Mouse (Mus musculus) embryo, embryonic 11.5 days (tissue): ENCODE measurements around the gene Abca16.

ENCODE experiments used
- DNase-seq: peaks from one replicate; pipeline ENCODE4 v3.0.0-alpha.2; 2012; ENCODE audit warnings: low read depth, low spot score

Abca16 gene

DNA sequence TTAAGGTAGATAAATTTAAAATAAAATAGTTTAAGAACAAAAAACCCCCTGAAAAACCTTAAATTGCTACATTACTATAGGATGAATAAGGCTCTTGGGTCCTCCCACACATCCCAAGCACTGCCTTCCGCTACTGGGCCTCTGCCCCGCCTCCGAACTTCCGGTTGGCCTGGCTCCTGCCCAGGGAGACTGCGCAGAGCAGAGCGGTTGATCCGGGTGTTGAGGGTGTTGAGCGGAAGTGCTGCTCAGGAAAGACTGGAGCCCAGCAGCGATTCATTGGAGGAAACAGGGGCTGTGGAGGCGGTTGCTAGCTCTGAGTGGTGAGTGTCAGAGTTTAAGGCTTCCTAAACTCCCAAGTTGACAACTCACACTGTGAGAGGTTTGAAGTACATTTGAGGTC, at the start of gene Abca16:
Gene Abca16 (plus strand): TSS at position 201 of the 400 bp plus-strand sequence.
- no peak for DNase-seq

- peak; percentile 11 for DNase-seq
Measured at GRCm38 (mm10) chr7:120361159-120361558, 48.3 kb upstream of the Abca16 start.

- DNase-seq: no peak
Measured at GRCm38 (mm10) chr7:120412391-120412790, 2.9 kb downstream of the Abca16 start.

DNA sequence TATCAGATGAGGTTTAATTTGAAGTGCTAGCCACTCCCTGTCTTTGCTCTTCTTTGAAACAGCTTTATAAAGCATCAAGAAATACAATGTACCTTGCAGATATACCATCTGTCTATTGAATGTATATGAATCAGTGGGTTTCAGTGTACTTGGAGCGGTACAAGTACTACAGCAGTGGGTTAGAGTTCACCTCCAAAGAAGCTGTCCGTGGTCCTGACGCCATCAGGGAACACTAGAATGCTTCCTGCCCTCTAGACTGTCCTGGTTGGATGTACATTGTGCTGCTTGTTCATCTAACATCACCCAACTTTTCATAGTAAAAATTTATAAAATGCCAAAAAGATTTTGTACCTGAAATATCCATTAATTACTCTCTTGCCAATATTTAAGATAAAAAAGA, 17.2 kb downstream of the Abca16 start:
- peak; percentile 31 for DNase-seq

DNA sequence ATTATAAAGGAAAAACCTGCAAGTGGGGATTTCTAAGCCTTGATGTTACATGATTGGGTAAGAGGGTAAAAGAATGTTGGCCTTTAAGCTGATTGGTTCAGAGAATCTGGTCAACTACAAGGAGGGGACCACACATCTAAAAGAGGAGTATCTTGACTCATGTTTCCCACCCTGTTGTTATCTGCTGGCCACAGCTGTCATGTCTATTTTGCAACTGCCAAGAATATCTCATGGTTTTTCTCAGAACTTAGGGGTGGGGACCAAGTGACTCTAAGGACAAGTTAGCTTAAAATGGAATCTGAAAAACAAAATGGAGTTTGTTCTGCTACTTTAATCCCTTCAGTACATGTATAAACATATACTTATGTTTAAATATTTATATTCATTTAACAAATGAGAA, 22.0 kb downstream of the Abca16 start:
- no peak for DNase-seq

DNA sequence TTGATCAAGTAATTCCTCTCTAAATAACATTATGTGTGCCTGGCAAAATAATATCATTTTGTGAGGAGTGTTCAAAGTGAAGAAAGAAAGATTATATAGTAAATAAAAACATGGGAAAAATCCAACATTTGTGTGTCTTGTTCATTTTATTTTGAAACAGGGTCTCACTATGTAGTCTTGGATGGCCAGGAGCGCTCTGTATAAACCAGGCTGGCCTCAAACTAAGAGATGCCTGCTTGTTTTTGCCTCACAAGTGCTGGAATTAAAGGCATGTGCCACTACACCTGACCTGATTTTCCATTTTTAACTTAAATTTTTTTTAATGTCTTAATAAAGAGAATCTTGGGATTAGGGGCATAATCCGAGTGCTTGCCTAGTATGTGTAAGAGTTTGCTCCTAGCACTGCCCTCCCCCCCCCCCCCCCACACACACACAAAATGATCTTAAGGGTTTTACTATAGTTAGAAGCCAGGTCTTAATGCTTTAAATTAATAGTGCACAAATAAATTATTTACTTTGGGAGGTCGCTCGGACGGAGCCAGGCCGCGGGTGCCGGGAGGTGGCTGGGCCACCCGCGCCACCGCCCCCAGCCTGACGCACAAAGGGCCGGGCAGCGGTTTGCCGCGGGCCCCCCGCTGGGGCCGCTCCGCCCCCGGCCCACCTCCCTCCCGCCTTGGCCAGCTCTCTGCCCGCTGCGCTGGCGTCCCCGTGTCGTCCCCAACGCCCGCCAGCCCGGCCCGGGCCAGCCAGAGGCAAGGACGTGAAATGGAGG, 94.6 kb downstream of the Abca16 start:
- DNase-seq: peak; percentile 3

DNA sequence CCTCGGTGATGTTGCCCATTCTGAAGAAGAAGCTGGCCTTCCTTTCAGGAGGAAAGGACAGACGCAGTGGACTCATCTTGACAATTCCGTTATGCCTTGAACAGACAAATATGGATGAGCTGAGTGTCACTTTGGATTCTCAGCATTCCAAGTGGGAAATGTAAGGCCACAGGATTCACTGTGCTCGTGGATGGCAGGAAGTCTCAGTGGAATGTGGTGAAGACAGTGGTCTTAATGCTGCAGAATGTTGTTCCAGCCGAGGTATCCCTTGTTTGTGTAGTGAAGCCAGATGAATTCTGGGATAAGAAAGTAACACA, 95.2 kb downstream of the Abca16 start:
- no peak for DNase-seq

DNA sequence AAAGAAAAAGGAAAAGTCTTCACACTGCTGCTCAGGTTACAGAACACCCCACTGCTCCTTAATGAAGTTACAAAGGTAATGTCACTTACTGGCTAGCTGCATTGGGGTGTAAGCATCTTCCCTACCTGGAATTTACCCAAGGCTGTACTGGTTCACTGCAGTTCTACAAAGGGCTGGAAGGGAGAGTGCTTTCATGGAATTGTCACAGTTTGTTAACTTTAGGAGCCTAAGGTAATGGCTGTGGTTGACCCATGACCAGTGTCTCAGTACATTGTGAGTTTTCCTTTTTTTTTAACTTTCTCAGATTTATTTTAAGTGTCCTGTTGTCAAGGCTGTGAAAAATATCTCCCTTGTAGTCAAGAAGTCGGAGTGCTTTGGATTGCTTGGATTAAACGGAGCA, 125.4 kb downstream of the Abca16 start:
- no peak for DNase-seq

DNA sequence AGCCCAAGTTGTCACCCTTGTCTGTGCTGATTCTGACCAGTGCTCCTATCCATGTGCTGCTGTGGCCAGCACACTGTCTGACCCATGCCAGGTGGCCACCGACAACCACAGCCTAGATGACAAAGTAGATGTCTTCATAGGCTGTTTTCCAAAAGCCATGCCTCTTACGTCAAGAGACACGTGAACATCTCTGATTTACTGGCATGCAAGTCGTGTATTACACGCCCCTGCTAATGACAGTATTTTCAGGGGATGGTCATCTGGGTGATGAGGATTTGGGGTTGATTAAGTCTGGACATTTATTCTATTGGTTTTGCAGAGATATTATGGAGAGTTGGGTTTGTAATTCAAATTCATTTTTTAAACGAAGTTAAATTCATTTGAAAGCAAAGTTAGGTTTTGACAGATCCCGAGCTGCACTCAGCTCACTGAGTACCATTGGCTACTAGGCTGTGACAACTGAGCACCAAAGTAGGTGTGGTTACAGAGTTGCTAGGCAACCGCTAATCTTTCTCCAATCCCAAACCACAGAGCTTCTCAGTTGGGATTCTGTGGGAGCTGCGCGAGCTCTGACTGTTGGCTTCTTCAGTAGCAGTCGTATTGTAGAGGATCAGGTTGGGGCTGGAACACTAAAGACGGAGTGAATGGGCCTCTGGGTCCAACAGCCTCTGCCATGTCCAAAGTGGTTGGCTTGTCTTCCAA, 143.2 kb downstream of the Abca16 start:
- DNase-seq: no peak

- DNase-seq: no peak
Measured at GRCm38 (mm10) chr7:120553181-120553551, 143.7 kb downstream of the Abca16 start.

GRCm38 (mm10) chr7:120567366-120567765, 157.9 kb downstream of the Abca16 start:
- no peak for DNase-seq

- no peak for DNase-seq
Measured at GRCm38 (mm10) chr7:120576520-120576919, 167.1 kb downstream of the Abca16 start.
